Mouse (Mus musculus): ENCODE measurements around the gene Gabarap. TPM values are rescaled to one million over a fixed set of nuclear protein-coding genes. Genes with fewer than 3 reads are reported as not detected.

Gene Gabarap
- polyA plus RNA-seq, 1 experiment from 2014 or later, result 1,136 TPM

GRCm38 (mm10) chr11:69995391-69995960 is 4.5 kb downstream of the Gabarap start, which contains the start of gene Phf23:
TSS of gene Phf23 (plus strand) at chr11:69995777.
- Histone ChIP-seq H3K27ac (ENCODE audit: low read depth, low read length) (peak within 1 kb of the TSS; percentile 97), H3K4me2 (replicated peaks; ENCODE audit: low read depth) (peak within 1 kb of the TSS; percentile 80), H3K4me3 (ENCODE audit: low read depth, low read length) (peak within 1 kb of the TSS; percentile 90), H3K36me3 (ENCODE audit: control insufficient read depth, insufficient read depth) (peaks cover 31% of the 10 kb centered on the region), H3K9me3 (ENCODE audit: control insufficient read depth) (no peaks in the 10 kb centered on the region), H3K27me3 (replicated peaks; ENCODE audit: control insufficient read depth, insufficient read depth, low read length) (no peaks in the 10 kb centered on the region), H3K9ac (ENCODE audit: low read depth, low read length) (peak within 1 kb of the TSS; percentile 86), H3K4me1 (replicated peaks; ENCODE audit: control insufficient read depth, insufficient read depth, low read length) (no peaks in the 10 kb centered on the region)
- ATAC-seq, result peak; percentile 79
- WGBS, result under 1% methylated on average over 36 of the region's 36 CpGs
- TF ChIP-seq CTCF (IDR thresholded peaks at IDR 0.05; ENCODE audit: low read depth), result peak; percentile 59

- 3% methylated on average over 65 of the region's 66 CpGs for WGBS
- peak; percentile 2; the same call in 1 of the 2 replicates for ATAC-seq
- H3K27ac ChIP-seq (ENCODE audit: low read depth, low read length), result peak overlapping the region; percentile 97
These were observed 5.5 kb downstream of the Gabarap start for GRCm38 (mm10) chr11:69996161-69997061.

GRCm38 (mm10) chr11:69997070-69997509 is 6.1 kb downstream of the Gabarap start:
- peak overlapping the region; percentile 97 for H3K27ac ChIP-seq (ENCODE audit: low read depth, low read length)
- H3K9me3 ChIP-seq (ENCODE audit: control insufficient read depth), result no peaks in the 10 kb centered on the region
- peak overlapping the region; percentile 86 for H3K9ac ChIP-seq (ENCODE audit: low read depth, low read length)
- peak overlapping the region; percentile 80 for H3K4me2 ChIP-seq (replicated peaks; ENCODE audit: low read depth)
- peaks cover 31% of the 10 kb centered on the region for H3K36me3 ChIP-seq (ENCODE audit: control insufficient read depth, insufficient read depth)
- H3K4me3 ChIP-seq (ENCODE audit: low read depth, low read length), result peak overlapping the region; percentile 90
- H3K27me3 ChIP-seq (replicated peaks; ENCODE audit: control insufficient read depth, insufficient read depth, low read length), result no peaks in the 10 kb centered on the region
- H3K4me1 ChIP-seq (replicated peaks; ENCODE audit: control insufficient read depth, insufficient read depth, low read length), result peaks cover 1% of the 10 kb centered on the region
- no peak; the same call in 1 of the 2 replicates for TF ChIP-seq CTCF (IDR thresholded peaks at IDR 0.05; ENCODE audit: low read depth)
- ATAC-seq, result peak; percentile 59
- WGBS, result 2% methylated on average over 24 of the region's 44 CpGs

More at GRCm38 (mm10) chr11:69996161-69997061, 5.5 kb downstream of the Gabarap start:
- peaks cover 31% of the 10 kb centered on the region for H3K36me3 ChIP-seq (ENCODE audit: control insufficient read depth, insufficient read depth)
- no peaks in the 10 kb centered on the region for H3K9me3 ChIP-seq (ENCODE audit: control insufficient read depth)
- H3K27me3 ChIP-seq (replicated peaks; ENCODE audit: control insufficient read depth, insufficient read depth, low read length), result no peaks in the 10 kb centered on the region
- TF ChIP-seq CTCF (IDR thresholded peaks at IDR 0.05; ENCODE audit: low read depth), result no peak
- H3K4me1 ChIP-seq (replicated peaks; ENCODE audit: control insufficient read depth, insufficient read depth, low read length), result no peaks in the 10 kb centered on the region
- peak overlapping the region; percentile 86 for H3K9ac ChIP-seq (ENCODE audit: low read depth, low read length)
- H3K4me3 ChIP-seq (ENCODE audit: low read depth, low read length), result peak overlapping the region; percentile 90
- peak overlapping the region; percentile 80 for H3K4me2 ChIP-seq (replicated peaks; ENCODE audit: low read depth)

GRCm38 (mm10) chr11:69998567-69999491 is 7.9 kb downstream of the Gabarap start:
- Histone ChIP-seq H3K36me3 (ENCODE audit: control insufficient read depth, insufficient read depth) (peaks cover 25% of the 10 kb centered on the region), H3K4me2 (replicated peaks; ENCODE audit: low read depth) (no peak overlapping the region), H3K9me3 (ENCODE audit: control insufficient read depth) (no peaks in the 10 kb centered on the region), H3K4me3 (ENCODE audit: low read depth, low read length) (no peak overlapping the region), H3K27me3 (replicated peaks; ENCODE audit: control insufficient read depth, insufficient read depth, low read length) (no peaks in the 10 kb centered on the region), H3K4me1 (replicated peaks; ENCODE audit: control insufficient read depth, insufficient read depth, low read length) (peaks cover 6% of the 10 kb centered on the region), H3K9ac (ENCODE audit: low read depth, low read length) (no peak overlapping the region), H3K27ac (ENCODE audit: low read depth, low read length) (peak overlapping the region; percentile 21; the same call in 1 of the 2 replicates)
- TF ChIP-seq CTCF (IDR thresholded peaks at IDR 0.05; ENCODE audit: low read depth), result peak; percentile 57
- ATAC-seq, result no peak
- WGBS, result 91% methylated on average over 27 of the region's 27 CpGs

DNA sequence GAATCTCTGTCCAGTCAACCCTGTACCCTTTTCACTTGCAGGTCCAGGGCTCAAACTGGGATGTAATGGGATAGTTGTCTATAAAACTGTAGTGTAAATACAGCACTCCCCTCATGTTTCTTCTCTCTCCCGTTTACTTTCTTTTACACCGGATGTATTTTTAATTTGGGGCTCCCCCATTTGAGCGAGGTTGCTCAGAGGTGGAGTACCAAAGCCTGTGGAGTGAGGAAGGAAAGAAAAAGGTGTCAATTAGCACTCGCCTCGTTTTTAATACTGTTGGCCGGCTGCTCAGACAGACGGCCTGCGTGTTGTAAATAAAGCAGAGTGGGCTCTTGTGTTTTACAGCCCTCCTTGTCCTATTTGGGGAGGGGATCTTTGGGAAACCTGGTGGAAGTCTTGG is 8.7 kb downstream of the Gabarap start:
- Histone ChIP-seq H3K4me2 (replicated peaks; ENCODE audit: low read depth) (0 out of 2 replicates have a peak overlapping the region, but pooled peaks have one; percentile 96), H3K27ac (ENCODE audit: low read depth, low read length) (peak overlapping the region; percentile 42; the same call in 1 of the 2 replicates), H3K4me3 (ENCODE audit: low read depth, low read length) (no peak overlapping the region), H3K9ac (ENCODE audit: low read depth, low read length) (no peak overlapping the region), H3K9me3 (ENCODE audit: control insufficient read depth) (no peaks in the 10 kb centered on the region), H3K4me1 (replicated peaks; ENCODE audit: control insufficient read depth, insufficient read depth, low read length) (peaks cover 6% of the 10 kb centered on the region), H3K27me3 (replicated peaks; ENCODE audit: control insufficient read depth, insufficient read depth, low read length) (no peaks in the 10 kb centered on the region), H3K36me3 (ENCODE audit: control insufficient read depth, insufficient read depth) (peaks cover 18% of the 10 kb centered on the region)
- WGBS, result 79% methylated on average over 8 of the region's 8 CpGs
- no peak for TF ChIP-seq CTCF (IDR thresholded peaks at IDR 0.05; ENCODE audit: low read depth)
- no peak for ATAC-seq

Data from intestine, postnatal 0 days (tissue).